Mouse (Mus musculus) testis, adult 10 weeks (tissue): ENCODE measurements around the gene Fbxw25. TPM values are rescaled to one million over a fixed set of nuclear protein-coding genes. Genes with fewer than 3 reads are reported as not detected.

Experiments used
- polyA plus RNA-seq: library from polyadenylated mRNA; stranded (reverse); fragments of 350-450 nt; fragmentation: Illumina TruSeq; extraction: RNeasy Lipid Tissue Mini Kit (QIAGEN cat#74804); gene quantifications from one replicate; pipeline ENCODE4 v1.2.3, GENCODE M21; 2014; ENCODE audit warnings: low read depth, low replicate concordance

Gene Fbxw25
- 0.14 TPM for polyA plus RNA-seq

DNA sequence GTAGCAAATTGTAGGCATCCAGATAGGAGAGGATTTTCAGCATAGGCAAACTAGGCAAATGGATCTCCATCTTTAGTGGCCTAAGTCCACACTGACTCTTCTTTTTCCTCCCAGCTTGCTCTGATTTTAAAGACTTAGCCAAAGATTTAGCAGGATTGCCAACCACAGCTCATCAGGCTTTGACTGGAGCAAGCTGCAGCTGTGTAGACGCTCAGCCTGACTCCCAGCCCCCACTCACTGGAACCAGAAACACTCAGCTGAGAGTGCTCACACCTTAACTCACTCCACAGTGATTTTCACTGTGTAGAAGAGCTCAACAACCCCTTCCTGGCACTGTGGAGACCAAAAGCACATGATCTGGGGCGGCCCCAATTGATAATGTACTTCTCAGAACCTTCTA is at the start of gene Fbxw25:
Fbxw25 (minus strand) TSS at position 101 of the 400 bp plus-strand sequence.

DNA sequence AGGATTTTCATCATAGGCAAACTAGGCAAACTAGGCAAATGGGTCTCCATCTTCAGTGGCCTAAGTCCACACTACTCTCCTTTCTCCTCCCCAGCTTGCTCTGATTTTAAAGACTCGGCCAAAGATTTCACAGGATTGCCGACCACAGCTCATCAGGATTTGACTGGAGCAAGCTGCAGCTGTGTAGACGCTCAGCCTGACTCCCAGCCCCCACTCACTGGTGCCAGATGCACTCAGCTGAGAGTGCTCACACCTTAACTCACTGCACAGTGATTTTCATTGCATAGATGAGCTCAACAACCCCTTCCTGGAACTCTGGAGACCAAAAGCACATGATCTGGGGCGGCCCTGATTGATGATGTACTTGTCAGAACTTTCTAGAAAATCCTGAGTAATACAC is 38.1 kb upstream of the Fbxw25 start, which contains the start of gene Fbxw18:
Fbxw18 (minus strand) TSS at position 101 of the 400 bp plus-strand sequence.

DNA sequence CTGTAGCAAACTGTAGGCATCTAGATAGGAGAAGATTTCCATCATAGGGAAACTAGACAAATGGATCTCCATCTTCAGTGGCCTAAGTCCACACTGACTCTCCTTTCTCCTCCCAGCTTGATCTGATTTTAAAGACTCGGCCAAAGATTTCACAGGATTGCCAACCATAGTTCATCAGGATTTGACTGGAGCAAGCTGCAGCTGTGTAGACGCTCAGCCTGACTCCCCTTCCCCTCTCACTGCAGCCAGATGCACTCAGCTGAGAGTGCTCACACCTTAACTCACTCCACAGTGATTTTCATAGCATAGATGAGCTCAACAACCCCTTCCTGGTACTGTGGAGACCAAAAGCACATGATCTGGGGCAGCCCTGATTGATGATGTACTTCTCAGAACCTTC is 38.5 kb downstream of the Fbxw25 start, which contains the start of gene Fbxw24:
Fbxw24 (minus strand) TSS at position 101 of the 400 bp plus-strand sequence.

Other genes with a start within 250 kb of the Fbxw25 start
- gene Fbxw16, start 215.5 kb downstream of the Fbxw25 start, polyA plus RNA-seq: not detected
- not detected for gene Fbxw19, start 168.8 kb downstream of the Fbxw25 start, polyA plus RNA-seq
- 0.28 TPM for gene Fbxw15, start 96.4 kb downstream of the Fbxw25 start, polyA plus RNA-seq
- 0.14 TPM for gene Fbxw24, start 38.6 kb downstream of the Fbxw25 start, polyA plus RNA-seq
- 7.8 TPM for gene Fbxw18, start 38.0 kb upstream of the Fbxw25 start, polyA plus RNA-seq
- gene Fbxw26, start 81.4 kb upstream of the Fbxw25 start, polyA plus RNA-seq: 1.6 TPM
- gene Fbxw27, start 126.0 kb upstream of the Fbxw25 start, polyA plus RNA-seq: 59.5 TPM
- gene Spink8, start 147.6 kb upstream of the Fbxw25 start, polyA plus RNA-seq: 10.0 TPM
- gene Nme6, start 168.1 kb upstream of the Fbxw25 start, polyA plus RNA-seq: 15.1 TPM
- not detected for gene Camp, start 185.0 kb upstream of the Fbxw25 start, polyA plus RNA-seq
- gene Cdc25a, start 210.9 kb upstream of the Fbxw25 start, polyA plus RNA-seq: 43.8 TPM